Mouse (Mus musculus) A20 (cell line): ENCODE measurements around the gene Tspan9.
A peak's percentile ranks its signal among the peaks of the same experiment; 100 is the strongest.

Experiments used
- DNase-seq: peaks from one replicate; pipeline ENCODE4 v3.0.0-alpha.2; 2011; ENCODE audit warnings: low read depth, low spot score

The Tspan9 gene

DNA sequence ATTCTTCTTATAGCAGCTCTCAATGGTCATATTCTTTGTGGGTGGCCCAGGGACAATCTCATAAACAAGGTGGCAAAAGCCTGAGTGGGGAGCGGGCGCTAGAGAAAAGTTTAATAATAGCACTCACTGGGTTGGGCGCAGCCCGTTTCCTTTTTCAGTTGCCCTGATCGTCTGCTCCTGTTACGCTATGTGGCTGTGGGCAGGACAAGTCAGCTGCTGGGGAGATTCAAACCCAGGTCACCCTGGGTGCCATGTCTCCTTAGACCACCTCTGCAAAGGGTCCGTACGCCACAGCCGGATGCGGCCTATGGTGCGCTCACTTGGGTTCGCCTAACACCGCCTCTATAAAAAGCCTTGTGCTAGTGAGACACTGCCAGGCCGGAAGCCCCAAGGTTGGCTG, 156.0 kb downstream of the Tspan9 start:
- DNase-seq, result no peak

DNA sequence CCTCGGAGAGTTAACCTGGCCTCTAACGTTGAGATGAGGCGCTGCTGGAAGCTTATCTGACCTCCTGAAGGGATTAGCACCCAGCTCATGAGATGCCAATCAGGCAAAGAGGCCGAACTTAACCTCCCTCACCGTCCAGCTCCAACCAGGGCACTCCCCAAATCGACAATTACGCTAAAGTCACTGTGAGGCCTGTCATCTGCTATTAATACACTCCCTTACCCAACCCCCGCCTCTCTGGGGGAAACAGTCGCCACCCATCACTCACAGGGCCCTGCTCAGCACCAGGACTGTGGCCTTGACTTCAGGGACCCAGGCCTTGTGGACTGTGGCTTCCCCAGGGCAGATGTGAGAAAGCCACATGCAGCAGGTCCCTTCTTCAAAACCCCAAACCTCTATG, 157.0 kb downstream of the Tspan9 start:
- no peak for DNase-seq

DNA sequence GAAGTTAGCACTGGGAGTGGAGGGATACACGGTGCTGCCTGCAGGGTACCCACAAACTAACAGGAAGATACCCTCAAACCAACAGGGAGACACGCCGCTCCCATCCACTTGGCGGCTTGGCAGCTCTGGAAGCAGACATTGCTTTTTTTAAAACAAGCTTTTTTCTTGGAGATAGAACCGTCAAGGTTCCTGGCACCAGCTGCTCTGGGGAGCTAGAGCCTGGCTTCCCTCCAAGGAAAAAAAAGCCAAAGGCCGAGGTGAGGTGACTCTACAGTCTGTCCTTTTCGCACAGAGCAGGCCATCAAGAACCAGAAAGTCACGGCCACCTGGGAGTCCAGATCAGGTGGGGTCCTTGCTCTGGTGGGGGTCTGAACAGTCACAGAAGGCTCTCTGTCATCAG, 162.2 kb downstream of the Tspan9 start:
- no peak for DNase-seq

DNA sequence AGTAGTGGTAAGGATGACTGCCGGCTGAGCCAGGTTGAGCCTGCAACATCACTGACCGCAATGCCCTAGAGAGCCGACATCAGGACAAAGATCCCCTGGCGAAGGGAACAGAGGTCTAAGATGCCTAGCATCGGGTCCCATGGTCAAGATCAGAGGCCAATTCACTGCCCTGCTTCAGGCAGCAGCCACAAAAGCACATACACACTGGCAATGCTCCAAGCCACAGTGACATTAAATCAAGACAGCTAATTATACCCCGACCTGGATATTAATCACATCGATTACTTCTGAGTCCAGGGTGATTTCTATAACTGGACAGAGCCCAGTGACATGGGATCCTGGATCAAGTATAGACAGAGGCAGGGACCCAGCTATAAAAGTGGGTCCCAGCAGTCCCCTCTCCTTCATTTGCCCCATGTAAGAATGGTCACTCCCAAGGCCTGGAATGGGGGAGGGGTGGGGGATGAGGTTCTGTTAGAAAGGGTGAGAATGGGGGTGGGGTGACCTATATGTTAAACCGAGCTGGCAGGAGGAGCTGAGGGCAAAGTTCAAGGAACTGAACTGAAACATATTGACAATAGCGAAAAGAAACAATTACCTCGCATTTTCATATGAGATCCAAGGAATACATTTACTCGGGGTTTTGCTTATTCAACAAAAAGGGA, 162.9 kb downstream of the Tspan9 start:
- DNase-seq, result no peak

DNA sequence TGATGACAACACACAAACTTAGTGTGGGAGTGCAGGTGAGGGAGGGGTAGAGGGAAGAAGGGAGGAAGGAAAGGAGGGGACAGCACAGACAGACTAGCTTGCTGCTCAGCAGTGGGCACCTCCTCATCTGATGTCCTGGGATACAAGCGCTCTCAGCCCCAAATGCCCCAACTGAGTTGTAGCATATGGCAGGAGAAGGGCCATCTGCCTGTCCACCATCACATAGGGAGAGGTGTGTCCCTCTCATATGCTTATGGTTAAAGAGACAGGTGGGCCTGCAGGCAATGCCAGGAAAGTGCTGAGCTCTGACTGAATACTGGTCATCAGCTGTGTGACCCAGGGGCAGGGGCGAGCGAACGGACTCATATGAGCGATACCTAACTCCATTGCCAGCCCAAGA, 163.6 kb downstream of the Tspan9 start:
- no peak for DNase-seq

DNA sequence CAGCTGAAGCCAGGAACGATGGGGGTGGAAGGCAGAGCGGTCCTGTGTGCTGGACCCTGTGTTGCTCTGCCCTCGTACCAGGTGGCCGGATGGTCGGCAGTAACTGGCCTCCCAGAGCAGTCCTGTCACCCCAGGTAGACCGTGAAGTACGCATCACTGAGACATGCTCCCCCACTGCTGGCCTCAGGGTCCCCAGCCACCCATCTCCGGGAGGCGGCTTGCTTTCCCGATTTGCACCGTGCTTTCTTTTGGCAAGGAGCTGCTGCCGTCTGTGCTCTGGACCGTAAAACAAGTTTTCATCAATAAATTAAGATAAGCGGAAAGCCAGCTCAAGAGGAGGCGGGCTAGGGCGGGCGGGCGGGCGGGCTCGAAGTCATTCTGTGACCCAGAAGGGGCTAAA, 164.5 kb downstream of the Tspan9 start:
- no peak for DNase-seq

DNA sequence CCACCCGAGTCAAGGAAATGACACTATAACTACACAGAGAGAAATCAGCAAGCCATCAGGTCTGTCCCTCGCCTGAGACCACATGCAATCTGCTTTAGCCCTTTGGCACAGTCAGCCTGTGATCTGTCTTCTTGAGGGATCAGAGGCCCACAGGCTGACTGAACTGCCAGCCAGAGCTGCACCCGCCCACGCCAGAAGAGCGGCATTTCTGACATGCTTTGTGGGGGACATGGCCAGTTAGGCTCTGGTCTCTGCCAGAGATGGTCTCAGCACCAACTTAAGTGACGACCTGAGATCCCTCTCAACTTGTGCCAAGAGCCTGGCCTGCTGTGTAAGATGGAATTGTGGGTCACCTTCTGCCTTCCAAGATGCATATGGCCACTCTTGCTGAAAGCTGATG, 166.7 kb downstream of the Tspan9 start:
- DNase-seq, result no peak

DNA sequence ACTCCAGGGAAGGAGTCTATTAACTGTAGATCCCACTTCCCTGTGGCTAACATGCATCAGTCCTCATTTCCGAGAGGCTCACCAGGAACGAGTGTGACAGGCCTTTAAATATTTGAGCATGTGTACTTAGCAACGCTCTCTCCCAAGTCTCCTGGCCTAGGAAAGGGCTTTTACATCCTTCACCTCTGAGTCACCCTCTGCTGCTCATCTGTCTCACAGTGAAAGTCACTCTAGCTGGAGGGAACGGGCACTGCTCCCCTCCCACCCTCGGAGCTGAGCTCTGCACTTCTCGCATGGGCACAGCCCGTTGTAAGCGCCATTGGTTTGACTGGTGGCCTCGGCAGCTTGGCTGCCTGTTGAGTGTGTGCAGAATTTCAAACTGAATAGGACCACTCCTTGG, 169.4 kb downstream of the Tspan9 start:
- no peak for DNase-seq

DNA sequence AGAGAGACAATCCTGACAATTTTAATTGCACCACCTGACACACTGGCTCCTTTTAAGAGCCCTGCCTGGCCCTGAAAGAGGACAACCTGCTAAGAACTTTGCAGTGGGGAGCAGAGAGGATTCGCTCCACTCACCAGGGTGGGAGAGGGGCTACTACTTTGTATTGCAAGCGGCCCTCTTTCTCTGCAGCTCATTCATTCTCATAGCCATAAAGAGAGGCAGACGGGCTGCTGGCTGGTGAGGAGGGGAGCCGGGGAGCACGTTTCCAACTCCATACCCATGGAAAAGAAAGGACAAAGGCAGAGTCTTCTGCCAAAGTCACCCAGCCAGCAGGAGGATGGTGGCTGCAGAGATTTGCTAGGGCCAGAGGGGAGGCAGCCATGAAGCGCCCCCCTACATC, 169.8 kb downstream of the Tspan9 start:
- DNase-seq, result no peak

DNA sequence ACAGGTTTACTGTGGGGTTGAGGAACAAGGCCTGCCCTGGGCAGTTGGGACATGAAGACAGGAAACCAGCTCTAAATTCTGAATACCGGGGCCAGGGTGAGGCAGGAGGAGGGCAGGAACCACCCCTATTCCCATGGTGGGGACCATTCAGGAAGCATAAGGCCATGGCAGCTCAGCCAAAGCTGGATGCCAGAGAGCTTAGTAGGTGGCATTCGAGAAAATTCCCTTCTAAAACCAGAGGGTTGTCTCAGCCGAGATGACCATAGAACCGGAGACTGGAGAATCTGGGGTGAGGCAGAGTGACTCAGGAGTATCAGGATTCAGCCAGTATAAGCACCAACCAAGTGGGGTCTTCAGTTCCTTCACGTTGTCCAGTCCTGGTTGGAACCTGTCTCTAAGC, 171.5 kb downstream of the Tspan9 start:
- no peak for DNase-seq

DNA sequence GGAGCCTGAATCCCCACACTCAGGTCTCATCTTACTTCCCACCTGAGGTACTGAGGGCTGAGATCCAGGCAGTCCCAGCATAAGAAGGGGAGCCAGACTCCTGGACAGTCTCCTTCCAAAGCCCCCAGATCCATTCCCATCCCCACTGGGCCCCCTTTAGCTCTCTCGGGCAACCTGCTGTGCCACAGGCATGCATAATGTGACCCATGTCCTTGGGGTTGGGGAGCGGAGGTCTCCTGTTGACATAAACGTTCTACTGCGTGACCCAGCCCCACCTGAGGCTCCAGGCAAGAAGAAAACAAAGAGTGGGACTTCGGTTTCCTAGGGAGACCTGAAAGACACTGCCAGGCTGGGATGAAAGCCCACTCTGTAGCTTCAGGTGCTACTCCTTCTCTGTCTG, 172.5 kb downstream of the Tspan9 start:
- no peak for DNase-seq

DNA sequence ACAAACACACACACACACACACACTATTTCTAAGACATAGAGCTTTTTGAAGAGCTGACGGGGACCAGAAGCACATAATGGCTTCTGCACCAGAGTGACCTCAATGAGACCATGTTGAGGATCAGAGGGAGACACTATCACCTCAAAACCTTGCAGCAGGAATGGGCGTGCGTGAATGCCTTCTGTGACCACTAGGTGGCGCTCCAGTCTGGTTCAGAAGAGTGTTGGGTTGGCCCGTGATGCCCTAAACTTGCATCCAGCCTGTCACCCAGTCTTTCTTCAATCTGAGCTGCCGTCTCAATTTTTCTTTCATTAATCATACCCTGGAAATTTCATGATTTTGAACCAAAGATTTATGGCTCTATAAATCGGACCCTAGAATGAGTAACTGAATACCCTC, 173.3 kb downstream of the Tspan9 start:
- peak; percentile 54 for DNase-seq

DNA sequence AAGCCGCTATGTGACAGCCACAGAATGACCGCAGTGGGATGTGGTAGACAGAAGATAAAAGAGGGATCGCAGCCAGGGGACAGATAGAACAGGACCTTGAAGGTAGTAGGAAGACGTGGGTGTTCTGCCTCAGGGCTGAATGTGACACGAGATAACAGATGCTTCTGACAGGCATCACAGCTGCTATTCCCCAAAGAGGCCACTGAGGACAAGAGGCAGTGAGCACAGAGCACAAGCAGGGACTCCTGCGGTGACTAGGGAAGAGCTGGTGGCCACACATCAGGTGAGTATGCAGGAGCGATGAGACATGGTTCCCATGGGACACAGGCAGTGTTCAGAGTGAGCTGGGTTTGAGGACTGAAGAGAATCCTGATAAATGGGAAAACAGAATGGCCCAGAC, 173.7 kb downstream of the Tspan9 start:
- no peak for DNase-seq

DNA sequence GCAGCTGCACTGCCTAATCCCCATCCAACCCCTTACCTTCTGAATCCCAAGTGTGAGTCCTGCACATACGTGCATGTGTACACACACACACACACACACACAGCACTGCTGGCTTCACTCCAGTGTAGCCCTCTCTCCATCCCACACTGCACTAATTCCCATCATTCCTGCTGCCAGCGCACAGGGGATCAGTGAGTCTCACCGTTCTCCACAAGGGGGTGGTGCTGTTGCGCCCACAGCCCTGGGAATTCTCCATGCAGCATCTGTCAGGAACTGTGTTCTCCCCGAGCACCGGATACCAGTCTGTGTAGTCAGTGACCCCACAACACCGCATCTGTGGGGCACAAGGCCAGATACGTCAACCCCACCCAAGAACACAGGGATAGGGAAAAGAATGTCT, 177.9 kb downstream of the Tspan9 start:
- no peak for DNase-seq

DNA sequence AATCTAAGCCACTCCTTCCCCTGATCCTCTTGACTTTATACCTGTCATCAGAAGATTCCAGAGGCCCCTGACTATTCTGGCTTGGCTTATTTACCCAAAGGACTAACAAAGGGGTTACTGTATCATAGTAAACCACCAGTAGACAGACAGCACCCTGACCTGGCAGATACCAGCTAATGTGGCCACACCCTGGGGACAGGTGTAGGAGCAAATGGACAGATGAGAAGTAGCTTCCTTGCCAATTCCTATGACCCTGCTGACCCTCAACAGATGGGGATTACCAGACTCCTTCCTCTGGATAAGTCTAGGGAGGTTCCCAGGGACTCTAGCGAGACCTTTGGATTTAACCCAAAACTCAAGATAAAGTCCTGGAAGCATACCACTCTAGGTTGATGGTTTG, 183.2 kb downstream of the Tspan9 start:
- DNase-seq, result no peak

DNA sequence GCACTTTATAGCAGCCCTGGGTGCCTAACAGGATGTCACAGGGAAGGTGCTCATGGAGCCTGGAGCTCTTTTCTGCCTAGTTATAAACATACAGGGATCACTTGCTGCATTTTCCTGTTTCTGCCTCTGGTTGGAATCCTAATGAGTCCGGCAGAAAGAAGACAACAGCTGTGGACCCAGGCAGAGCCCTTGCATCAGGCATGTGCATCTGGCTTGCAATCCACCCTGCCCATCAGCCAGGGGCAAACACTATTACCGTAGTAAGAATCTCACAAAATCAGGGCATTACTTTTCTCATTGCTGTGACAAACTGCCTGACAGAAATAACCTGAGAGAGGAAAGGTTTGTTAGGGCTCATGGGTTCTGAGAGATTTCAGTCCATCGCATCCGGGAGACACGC, 187.2 kb downstream of the Tspan9 start:
- DNase-seq, result no peak

DNA sequence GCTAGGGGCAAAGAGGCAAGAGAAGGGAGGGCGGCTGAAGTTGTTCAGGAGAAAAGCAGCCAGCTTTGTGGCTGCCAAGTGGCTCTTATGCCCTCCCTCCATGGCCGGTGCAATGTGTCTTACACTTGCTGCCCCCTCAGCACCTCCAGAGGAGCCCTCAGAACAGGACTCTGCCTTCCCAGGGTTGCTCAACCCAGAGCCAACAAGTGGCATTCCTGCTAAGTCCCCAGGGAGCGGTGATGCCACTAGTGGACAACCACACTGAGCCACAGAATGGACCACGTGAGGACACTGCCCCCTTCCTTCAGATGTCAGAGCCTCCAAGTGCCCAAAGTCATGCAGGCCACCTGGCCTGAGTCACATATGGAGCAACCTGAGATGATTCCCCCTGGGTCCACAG, 190.3 kb downstream of the Tspan9 start:
- DNase-seq, result no peak

DNA sequence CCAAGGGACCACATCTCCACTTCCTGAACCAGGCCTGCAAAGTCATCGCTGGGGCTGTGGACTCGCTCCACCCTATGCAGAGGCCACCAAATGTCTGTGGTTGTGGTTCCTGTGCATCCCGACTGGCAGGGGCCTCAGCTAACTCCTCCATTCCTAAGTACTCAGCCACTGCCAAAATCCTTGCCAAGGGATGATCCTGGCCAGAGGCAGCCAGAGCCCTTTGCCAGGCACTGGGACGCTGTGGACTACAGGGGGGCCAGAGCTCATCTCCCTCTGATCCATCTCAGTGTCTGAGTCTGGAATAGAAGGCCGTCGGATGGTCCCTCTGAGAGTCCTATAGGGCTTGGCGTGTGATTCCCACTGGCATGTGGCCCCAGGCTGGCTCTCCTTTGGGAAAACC, 193.5 kb downstream of the Tspan9 start:
- DNase-seq, result no peak

DNA sequence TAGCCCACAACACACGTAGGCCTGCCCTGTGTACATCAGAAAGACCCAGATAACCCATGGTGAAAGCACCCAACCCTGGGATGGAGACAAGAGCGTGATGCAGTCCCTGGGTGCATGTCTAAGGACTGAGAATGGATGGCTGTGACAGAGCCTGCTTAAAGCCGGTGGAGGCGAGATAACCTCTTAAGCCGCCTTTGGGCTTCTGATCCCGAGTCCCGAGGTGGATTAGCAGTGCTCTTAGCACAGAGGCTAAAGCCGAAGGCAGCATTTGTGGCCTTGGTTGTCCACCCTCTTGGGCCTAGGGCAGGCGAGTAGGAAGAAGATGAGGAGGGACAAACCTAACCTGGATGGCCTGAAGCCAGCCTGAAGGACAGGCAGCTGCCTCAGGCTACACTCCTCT, 194.7 kb downstream of the Tspan9 start:
- DNase-seq, result no peak

DNA sequence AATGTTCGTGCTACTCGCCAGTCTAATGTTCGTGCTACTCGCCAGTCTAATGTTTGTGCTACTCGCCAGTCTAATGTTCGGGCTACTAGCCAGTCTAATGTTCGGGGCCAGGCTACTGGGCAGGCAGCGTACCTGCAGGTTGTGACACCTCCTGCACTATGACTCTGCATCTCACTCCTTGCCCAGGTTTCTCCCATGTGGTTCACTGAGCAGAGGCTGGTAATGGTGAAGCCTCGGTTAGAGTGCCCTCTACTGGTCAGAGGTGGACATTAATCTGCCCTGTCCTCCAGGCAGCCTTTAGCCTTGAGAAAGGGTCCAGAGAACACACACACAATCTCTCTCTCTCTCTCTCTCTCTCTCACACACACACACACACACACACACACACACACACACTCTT, 197.7 kb downstream of the Tspan9 start:
- peak; percentile 54 for DNase-seq

DNA sequence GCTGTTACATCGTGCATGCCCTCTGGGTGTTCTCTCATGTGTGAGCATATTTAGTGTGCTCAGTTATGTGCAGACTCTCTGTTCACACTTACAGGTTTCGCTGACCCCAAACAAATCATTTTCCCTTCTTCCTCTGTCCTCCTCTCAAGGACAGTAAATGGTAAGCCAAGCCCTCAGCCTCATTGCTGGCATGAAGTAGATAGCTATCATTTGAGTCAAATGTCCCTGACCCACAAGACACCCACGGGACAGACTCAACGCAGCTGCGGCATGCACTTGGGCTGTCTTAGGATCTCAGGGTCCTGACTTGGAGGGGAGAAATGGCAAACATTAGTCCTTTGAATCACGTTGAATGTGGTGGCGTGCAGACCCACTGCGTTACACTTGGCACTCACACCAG, 201.0 kb downstream of the Tspan9 start:
- DNase-seq, result no peak

DNA sequence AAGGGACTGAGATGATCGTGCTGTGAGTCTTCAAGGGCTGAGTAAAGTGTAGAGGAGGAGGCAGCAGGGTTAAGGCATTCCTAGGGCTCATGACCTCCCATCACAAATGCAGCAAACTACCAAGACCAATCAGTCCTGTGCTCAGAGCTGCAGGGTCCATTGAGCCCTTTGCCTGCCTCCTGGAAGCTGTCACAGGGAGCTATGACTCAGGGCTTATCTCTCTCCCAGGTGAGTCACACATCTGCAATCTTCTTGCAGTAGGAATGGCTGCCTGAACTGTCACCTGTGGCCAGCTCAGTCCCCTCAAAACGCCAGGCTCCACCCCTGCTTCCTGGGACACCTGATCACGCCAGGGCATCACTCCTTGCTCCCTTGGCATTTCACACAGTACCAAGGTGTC, 208.3 kb downstream of the Tspan9 start:
- no peak for DNase-seq

DNA sequence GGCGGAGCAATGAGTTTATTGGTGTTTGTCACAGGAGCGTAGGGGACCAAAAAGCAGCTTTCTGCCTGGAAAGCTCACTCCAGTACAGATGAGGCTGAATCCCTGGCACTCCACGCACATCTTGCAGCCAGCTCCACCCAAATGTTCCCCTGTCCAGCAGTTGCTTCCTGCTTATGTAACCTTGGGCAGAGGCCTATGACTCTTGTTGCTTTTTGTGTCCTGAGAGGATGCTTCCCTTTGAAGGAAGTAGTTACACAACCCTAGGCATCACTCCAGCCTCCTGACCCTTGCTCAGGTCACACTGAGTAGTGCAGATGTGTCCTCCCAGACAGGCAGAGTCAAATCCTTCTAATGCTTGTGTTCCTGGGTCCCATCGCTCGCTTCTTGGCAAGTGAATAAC, 209.6 kb downstream of the Tspan9 start:
- no peak for DNase-seq

DNA sequence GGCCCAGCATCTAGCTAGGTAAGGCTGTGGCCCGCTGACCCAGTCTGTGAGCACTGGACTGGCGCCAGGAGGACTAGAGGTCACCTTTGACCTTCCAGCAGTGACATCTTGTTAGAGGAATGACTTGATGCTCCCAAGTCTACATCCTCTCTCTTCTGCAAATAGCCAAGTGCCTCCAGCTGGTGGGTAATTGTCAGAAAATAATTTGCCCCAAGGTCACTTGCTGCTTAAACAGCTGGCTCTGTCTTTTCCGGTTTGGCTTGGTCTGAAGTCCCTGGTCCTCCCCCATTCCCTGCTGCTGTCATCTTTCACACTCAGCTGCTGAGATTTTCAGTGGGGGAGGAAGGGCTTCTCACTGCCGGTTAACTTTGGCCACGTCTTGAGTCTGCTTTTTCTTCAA, 210.7 kb downstream of the Tspan9 start:
- DNase-seq, result no peak
